Mouse (Mus musculus): ENCODE measurements at regions not wholly inside any gene's neighbourhood (a gene's known extent, or its start where the extent isn't known, plus 50 kb on each side); places are given as distances from the start of the nearest gene placed in this dataset.

DNA sequence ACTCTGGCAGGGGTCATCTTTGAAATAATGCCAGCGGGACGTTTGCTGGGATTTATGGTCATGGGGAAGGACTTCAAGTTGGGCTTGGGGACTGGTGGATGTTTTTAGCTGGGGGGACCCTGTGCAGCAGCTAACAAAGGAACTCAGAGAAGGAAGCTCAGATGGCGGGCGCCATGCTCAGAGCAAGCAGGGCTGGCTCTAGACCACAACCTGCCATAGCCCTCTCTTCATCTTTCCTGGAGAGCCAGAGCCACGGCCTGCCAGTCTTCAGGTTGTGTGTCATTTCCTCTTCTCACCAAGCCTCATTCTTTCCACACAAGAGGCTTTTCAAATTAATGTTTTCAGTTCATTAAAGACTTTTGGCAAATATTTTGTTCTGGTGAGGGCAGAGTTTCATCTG, 219.9 kb downstream of the Bcl11a start:
- H3K27ac ChIP-seq: no peak overlapping the region
- H3K9me3 ChIP-seq (replicated peaks): no peaks in the 10 kb centered on the region
- H3K4me1 ChIP-seq: no peaks in the 10 kb centered on the region
- H3K27me3 ChIP-seq (replicated peaks): peaks cover 6% of the 10 kb centered on the region; the same call in 1 of the 2 replicates
- H3K4me3 ChIP-seq: no peak overlapping the region
- no peak for ATAC-seq
- no peak overlapping the region for H3K9ac ChIP-seq
- H3K36me3 ChIP-seq: no peaks in the 10 kb centered on the region
- WGBS (ENCODE audit: insufficient replicate concordance): 36% methylated on average over 5 of the region's 5 CpGs
- no peak overlapping the region for H3K4me2 ChIP-seq

DNA sequence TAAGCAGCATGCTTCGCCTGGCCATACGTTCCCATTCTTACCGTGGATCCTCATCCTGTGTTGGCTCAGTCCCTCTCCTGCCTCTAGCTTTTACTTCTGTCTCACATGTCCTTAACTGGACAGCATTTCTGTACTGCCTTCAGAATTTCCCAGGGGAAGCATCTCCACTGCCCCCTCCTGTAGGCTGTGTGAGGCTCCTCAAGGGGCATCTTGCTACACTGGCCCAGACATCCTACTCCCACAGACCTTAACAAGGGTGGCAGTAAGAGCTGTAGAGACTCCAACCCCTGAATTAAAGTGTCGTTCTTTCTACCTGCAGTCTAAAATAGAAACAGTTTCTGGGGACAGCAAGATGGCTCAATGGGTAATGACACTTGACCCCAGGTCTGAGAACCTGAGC, 222.5 kb downstream of the Bcl11a start:
- no peak overlapping the region for H3K4me2 ChIP-seq
- ATAC-seq: no peak
- 66% methylated on average over 4 of the region's 4 CpGs for WGBS (ENCODE audit: insufficient replicate concordance)
- no peak overlapping the region for H3K27ac ChIP-seq
- no peaks in the 10 kb centered on the region for H3K36me3 ChIP-seq
- no peaks in the 10 kb centered on the region for H3K9me3 ChIP-seq (replicated peaks)
- H3K4me1 ChIP-seq: peaks cover 4% of the 10 kb centered on the region
- no peak overlapping the region for H3K4me3 ChIP-seq
- H3K27me3 ChIP-seq (replicated peaks): peaks cover 9% of the 10 kb centered on the region; the same call in 1 of the 2 replicates
- H3K9ac ChIP-seq: no peak overlapping the region

DNA sequence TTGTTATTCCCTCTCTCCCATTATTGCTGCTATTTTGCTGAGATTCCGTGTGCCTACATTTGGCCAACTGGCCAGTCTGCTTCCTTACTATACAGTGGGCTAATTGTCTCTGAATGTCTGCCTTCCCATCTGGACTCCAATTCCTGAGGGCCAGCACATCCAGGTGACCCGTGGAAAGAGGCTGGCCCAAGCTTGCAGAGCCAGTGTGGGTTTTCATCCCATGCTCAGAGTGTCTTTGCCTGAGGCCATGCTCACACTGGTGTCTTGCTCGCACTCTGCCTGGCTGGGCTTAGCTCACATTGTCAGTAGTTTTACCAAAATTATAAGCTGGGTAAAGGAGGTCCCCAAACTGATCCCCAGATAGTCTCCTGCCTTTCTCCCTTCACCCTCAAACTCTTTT, 223.3 kb downstream of the Bcl11a start:
- no peak overlapping the region for H3K27ac ChIP-seq
- peaks cover 12% of the 10 kb centered on the region for H3K4me1 ChIP-seq
- no peaks in the 10 kb centered on the region for H3K9me3 ChIP-seq (replicated peaks)
- H3K4me3 ChIP-seq: no peak overlapping the region
- no peak for ATAC-seq
- 58% methylated on average over 3 of the region's 3 CpGs for WGBS (ENCODE audit: insufficient replicate concordance)
- H3K9ac ChIP-seq: no peak overlapping the region
- H3K4me2 ChIP-seq: no peak overlapping the region
- no peaks in the 10 kb centered on the region for H3K36me3 ChIP-seq
- H3K27me3 ChIP-seq (replicated peaks): peaks cover 16% of the 10 kb centered on the region; the same call in 1 of the 2 replicates

DNA sequence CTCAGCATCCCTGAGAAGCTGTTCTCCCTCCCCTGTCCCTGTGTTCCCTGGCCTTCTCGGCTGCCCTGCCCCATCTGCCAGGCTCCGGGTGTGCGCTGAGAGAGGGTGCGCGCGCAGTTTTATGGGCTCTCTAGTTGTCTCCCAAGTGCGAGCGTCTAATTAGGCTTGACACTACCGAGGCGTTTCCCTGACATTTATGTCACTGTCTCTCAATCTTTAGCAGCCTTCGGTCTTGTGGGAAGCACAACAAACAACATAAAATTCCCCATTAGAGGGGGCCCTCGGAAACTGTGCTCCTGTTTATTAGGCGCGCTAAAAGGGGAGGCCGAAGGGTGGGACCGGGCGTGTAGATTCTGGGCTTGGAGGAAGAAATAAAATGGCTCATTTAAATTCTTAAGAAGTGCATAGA, 227.3 kb downstream of the Bcl11a start:
- Histone ChIP-seq H3K36me3 (no peaks in the 10 kb centered on the region), H3K4me2 (peak overlapping the region; percentile 68), H3K4me1 (peaks cover 17% of the 10 kb centered on the region), H3K9ac (no peak overlapping the region), H3K27ac (no peak overlapping the region), H3K4me3 (peak overlapping the region; percentile 37), H3K27me3 (replicated peaks) (peaks cover 21% of the 10 kb centered on the region; the same call in 1 of the 2 replicates), H3K9me3 (replicated peaks) (no peaks in the 10 kb centered on the region)
- peak; percentile 18; the same call in 1 of the 2 replicates for ATAC-seq
- 7% methylated on average over 17 of the region's 17 CpGs for WGBS (ENCODE audit: insufficient replicate concordance)

DNA sequence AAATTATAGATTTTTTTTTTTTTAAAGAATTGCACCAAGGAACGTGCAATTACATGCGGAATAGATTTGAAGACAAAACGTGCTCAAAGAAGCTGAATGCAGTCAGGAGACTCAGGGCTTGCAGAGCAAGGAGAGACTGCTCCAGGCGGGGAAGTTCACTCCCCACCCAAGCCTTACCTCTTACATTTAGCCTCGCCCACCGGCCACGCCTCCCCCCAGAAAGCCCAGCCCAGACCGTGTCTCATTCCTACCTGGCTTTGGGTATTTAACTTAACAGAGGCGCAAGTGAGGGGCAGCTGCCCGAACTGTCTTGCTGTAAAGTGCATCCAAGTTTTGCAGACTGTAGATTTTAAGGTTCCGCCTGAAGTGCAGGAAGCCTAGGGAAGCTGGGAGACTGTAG, 227.8 kb downstream of the Bcl11a start:
- H3K27me3 ChIP-seq (replicated peaks): peaks cover 21% of the 10 kb centered on the region; the same call in 1 of the 2 replicates

DNA sequence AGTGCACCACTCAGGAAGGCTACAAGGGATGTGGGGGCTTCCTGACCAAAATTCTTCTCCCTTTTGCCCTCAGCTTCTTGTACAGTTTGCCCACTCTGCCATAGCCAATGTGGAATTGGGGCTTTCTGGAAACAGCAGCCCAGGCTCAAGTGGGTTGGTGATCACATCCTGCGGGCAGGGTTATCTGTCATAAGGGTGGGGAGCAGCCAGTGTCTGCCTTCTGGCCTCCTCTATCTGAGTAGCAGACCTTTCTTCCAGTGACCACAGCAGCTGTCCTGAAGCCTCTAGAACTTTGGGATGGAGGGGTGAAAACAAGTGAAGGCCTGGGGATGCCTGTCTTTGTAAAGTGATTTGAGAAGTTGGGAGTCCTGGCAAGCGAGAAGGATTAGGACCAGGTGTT, 228.2 kb downstream of the Bcl11a start:
- ATAC-seq: peak; percentile 70
- Histone ChIP-seq H3K4me3 (peak overlapping the region; percentile 37; the same call in 1 of the 2 replicates), H3K27me3 (replicated peaks) (peaks cover 21% of the 10 kb centered on the region; the same call in 1 of the 2 replicates), H3K36me3 (no peaks in the 10 kb centered on the region), H3K9me3 (replicated peaks) (no peaks in the 10 kb centered on the region), H3K9ac (no peak overlapping the region; the same call in 1 of the 2 replicates), H3K4me2 (peak overlapping the region; percentile 68), H3K4me1 (peaks cover 17% of the 10 kb centered on the region), H3K27ac (no peak overlapping the region)
- WGBS (ENCODE audit: insufficient replicate concordance): 38% methylated on average over 2 of the region's 2 CpGs

More for the DNA sequence above, 227.8 kb downstream of the Bcl11a start:
- Histone ChIP-seq H3K9ac (no peak overlapping the region), H3K4me3 (peak overlapping the region; percentile 37), H3K4me1 (peaks cover 17% of the 10 kb centered on the region), H3K27ac (no peak overlapping the region), H3K4me2 (peak overlapping the region; percentile 68), H3K9me3 (replicated peaks) (no peaks in the 10 kb centered on the region), H3K36me3 (no peaks in the 10 kb centered on the region)
- ATAC-seq: peak; percentile 69
- 5% methylated on average over 11 of the region's 11 CpGs for WGBS (ENCODE audit: insufficient replicate concordance)

DNA sequence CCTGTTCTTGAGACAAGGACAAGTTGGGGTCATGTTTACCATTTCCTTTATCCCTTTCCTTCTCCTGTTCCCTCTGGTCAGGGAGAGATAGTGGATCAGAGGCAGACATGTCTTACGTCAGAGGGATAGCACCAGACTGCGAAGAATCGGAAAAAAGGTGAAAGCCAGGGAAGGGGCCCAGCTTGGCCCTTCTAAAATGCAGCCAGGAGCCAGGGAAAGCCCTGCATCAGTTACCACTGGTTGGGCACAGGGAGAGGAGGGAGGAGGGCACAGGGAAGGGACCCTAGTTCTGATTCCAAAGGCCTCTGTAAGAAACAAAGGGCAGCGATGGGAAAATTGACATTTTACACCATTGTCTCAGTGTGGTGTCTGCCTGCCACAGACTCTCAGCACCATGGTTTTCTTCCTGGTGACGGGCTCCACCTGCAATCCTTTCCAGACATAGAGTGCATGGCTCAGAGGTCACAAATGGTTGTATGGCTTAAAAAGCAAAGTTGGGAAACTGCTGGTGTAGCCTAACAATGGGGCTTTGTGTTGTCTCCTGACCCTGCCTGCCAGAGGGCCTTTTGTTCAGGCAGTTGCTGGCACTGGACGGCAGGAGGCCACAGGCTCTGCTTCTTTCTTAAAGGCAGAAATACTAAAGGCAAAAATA, 229.9 kb downstream of the Bcl11a start:
- no peak overlapping the region for H3K27ac ChIP-seq
- no peaks in the 10 kb centered on the region for H3K9me3 ChIP-seq (replicated peaks)
- H3K4me3 ChIP-seq: no peak overlapping the region
- no peaks in the 10 kb centered on the region for H3K36me3 ChIP-seq
- H3K4me1 ChIP-seq: peaks cover 17% of the 10 kb centered on the region
- ATAC-seq: no peak
- H3K4me2 ChIP-seq: no peak overlapping the region
- H3K27me3 ChIP-seq (replicated peaks): 0 out of 2 replicates have a peak, but pooled peaks cover 18% of the 10 kb centered on the region
- WGBS (ENCODE audit: insufficient replicate concordance): 65% methylated on average over 6 of the region's 6 CpGs
- no peak overlapping the region for H3K9ac ChIP-seq

DNA sequence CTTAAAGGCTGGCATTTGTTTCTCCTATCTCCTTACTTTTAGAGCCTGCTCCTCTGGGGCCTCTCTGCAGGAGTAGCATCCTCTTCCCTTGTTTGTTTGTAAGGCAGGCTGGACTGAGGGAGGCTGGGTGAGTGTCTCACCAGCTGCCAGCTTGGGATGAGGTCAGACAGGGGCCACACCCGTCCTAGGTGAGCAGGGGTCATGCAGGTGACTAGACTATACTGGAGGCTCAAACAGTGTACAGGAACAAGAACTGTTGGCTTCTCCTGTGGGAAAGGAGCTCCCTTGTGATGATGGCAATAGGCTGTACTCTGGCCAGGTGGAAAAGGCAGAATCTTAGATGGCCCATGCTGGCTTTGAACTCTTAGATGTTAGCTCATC, 230.4 kb downstream of the Bcl11a start:
- ATAC-seq: no peak
- WGBS (ENCODE audit: insufficient replicate concordance): 16% methylated on average over 1 of the region's 1 CpGs
- no peak overlapping the region for H3K4me2 ChIP-seq
- no peak overlapping the region for H3K4me3 ChIP-seq
- peaks cover 17% of the 10 kb centered on the region for H3K4me1 ChIP-seq
- no peaks in the 10 kb centered on the region for H3K9me3 ChIP-seq (replicated peaks)
- no peak overlapping the region for H3K9ac ChIP-seq
- no peaks in the 10 kb centered on the region for H3K36me3 ChIP-seq
- no peak overlapping the region for H3K27ac ChIP-seq
- 0 out of 2 replicates have a peak, but pooled peaks cover 18% of the 10 kb centered on the region for H3K27me3 ChIP-seq (replicated peaks)

DNA sequence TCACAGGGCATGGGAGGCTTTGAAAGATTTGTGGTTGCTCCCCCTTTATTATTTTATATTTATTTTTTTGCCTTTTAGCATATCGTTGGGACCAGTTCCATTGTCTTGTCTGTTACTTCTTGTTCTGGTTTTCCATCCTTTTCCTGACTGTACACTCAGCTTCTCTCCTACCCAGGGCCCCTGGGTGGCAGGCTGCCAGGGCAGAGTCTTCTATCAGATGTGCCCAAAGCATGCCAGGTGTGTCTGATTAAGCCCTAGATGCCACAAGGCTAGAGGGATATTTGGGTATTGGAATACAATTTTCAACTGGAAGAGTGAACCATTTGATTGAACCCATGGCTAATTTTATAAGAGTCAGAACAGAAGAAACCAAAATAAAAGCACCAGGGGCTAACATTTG, 236.2 kb downstream of the Bcl11a start:
- 33% methylated on average over 1 of the region's 1 CpGs for WGBS (ENCODE audit: insufficient replicate concordance)
- ATAC-seq: no peak
- no peak overlapping the region for H3K4me3 ChIP-seq

DNA sequence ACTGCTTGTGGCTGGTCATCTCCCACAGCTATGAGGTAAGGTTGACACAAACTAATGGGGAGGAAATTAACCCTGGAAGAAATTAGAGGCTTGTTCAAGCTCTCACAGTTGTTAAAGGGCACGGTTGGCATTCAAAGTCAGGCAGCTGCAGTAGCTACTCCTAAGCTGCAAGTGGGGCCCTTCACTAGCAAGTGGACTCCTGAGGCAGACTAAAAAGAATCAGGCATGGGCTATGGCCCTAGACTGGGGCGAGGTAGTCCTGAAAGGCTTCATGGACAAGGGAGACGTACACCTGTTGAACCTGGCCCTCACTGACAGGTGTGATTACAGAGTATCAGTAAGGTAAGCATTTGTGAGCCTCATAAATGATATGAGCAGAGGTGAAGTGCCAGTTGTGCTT, 237.7 kb downstream of the Bcl11a start:
- H3K36me3 ChIP-seq: no peaks in the 10 kb centered on the region
- no peaks in the 10 kb centered on the region for H3K27me3 ChIP-seq (replicated peaks)
- ATAC-seq: no peak
- no peaks in the 10 kb centered on the region for H3K9me3 ChIP-seq (replicated peaks)
- no peaks in the 10 kb centered on the region for H3K4me1 ChIP-seq
- H3K27ac ChIP-seq: no peak overlapping the region
- H3K4me2 ChIP-seq: no peak overlapping the region
- no peak overlapping the region for H3K9ac ChIP-seq
- 64% methylated on average over 3 of the region's 3 CpGs for WGBS (ENCODE audit: insufficient replicate concordance)
- no peak overlapping the region for H3K4me3 ChIP-seq

More for the DNA sequence above, 236.2 kb downstream of the Bcl11a start:
- Histone ChIP-seq H3K4me1 (no peaks in the 10 kb centered on the region), H3K36me3 (no peaks in the 10 kb centered on the region), H3K27me3 (replicated peaks) (no peaks in the 10 kb centered on the region), H3K9ac (no peak overlapping the region), H3K27ac (no peak overlapping the region), H3K9me3 (replicated peaks) (no peaks in the 10 kb centered on the region), H3K4me2 (no peak overlapping the region)

DNA sequence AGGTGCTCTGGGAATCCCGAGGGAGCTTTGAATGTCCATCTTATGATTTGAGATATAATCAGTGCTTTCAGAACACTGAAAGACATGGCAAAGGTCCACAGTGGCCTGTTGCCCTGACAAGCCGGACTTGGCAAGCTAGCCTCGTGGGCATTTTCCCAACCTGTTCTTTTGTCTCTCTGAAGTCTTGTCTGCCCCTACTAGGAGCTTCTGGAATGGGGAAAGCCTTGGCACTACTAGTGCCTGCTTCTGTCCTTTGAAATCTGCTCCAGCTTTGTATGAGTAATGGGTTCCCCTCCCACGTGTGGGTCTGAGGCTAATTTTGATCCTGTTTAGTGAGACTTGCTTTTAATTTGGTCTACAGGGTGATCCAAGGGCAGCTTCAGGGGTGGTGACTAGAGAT, 238.3 kb downstream of the Bcl11a start:
- Histone ChIP-seq H3K9me3 (replicated peaks) (no peaks in the 10 kb centered on the region), H3K4me3 (no peak overlapping the region), H3K4me2 (no peak overlapping the region), H3K4me1 (no peaks in the 10 kb centered on the region), H3K36me3 (no peaks in the 10 kb centered on the region), H3K9ac (no peak overlapping the region), H3K27ac (no peak overlapping the region), H3K27me3 (replicated peaks) (no peaks in the 10 kb centered on the region)
- no peak for ATAC-seq
- 60% methylated on average over 4 of the region's 4 CpGs for WGBS (ENCODE audit: insufficient replicate concordance)

DNA sequence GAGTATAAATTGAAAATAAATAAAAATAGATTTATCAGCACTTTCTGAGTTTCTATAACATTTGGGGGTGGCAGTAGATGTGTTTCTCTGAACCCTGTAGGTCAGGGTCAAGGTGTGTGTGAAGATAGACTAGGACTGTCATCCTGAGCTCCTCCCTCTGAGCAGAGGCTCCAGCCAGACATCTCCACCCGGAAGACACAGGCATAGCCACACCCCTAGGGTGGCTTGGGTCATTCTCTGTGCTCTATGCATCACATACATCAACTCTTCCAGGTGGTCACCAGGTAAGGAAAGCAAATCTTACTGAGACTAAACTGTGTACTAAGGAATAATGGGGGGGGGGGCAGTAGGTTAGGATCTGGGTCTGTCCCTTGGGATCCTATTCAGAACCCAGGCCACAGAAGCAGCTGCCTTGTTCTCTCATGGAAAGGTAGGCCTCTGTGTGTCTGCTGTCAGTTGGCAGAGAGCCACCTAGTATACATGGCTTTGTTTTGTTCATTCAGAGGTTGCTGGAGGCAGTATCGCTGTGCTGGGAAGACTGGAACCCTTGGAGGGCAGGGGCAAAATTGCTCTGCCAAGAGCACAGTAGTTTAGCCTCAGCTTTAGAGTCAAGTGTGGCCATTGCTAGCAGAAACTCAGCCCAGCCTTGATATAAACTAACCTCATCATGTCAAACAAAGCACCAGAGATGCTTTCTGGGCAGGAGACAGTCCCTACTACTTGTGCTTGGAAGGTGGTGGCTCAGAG, 240.3 kb downstream of the Bcl11a start:
- H3K4me2 ChIP-seq: no peak overlapping the region
- H3K27ac ChIP-seq: no peak overlapping the region
- no peaks in the 10 kb centered on the region for H3K36me3 ChIP-seq
- H3K4me1 ChIP-seq: no peaks in the 10 kb centered on the region
- WGBS (ENCODE audit: insufficient replicate concordance): 74% methylated on average over 2 of the region's 2 CpGs
- H3K9ac ChIP-seq: no peak overlapping the region
- H3K27me3 ChIP-seq (replicated peaks): no peaks in the 10 kb centered on the region
- H3K9me3 ChIP-seq (replicated peaks): no peaks in the 10 kb centered on the region
- no peak overlapping the region for H3K4me3 ChIP-seq
- no peak for ATAC-seq

All from liver, embryonic 12.5 days (tissue).